Mouse (Mus musculus) common myeloid progenitor, adult 5-6 weeks (primary cell): ENCODE measurements around the gene Rpl34. TPM values are rescaled to one million over a fixed set of nuclear protein-coding genes. Genes with fewer than 3 reads are reported as not detected.

Experiments
- ATAC-seq: replicated peaks from 2 replicates; pipeline ENCODE4 v1.8.0; 2016; ENCODE audit warnings: low read depth, mild to moderate bottlenecking, moderate TSS enrichment, inconsistent platforms; ENCODE audit not compliant: poor library complexity, severe bottlenecking
- total RNA-seq: library from RNA; stranded (forward); fragments of 200-1000, 187-1606 nt; gene quantifications from 2 replicates; pipeline ENCODE4 v1.2.3, GENCODE M21; 2017

Gene Rpl34
- total RNA-seq, result 2,934 and 3,618 TPM in 2 replicates

GRCm38 (mm10) chr3:130730189-130730653, at the start of gene Rpl34:
Gene Rpl34 (minus strand): TSS chr3:130730398.
- peak; percentile 95 for ATAC-seq

GRCm38 (mm10) chr3:130768172-130768571, 38.0 kb upstream of the Rpl34 start:
- no peak for ATAC-seq

GRCm38 (mm10) chr3:130764091-130764490, 33.9 kb upstream of the Rpl34 start:
- ATAC-seq, result no peak

GRCm38 (mm10) chr3:130760711-130761435, 30.7 kb upstream of the Rpl34 start:
- ATAC-seq, result peak; percentile 82

GRCm38 (mm10) chr3:130758157-130758841, 28.1 kb upstream of the Rpl34 start:
- ATAC-seq, result no peak

- no peak for ATAC-seq
These were observed 27.1 kb upstream of the Rpl34 start for GRCm38 (mm10) chr3:130757117-130757852.

- ATAC-seq, result no peak
These were observed 19.0 kb upstream of the Rpl34 start for GRCm38 (mm10) chr3:130749206-130749605.

GRCm38 (mm10) chr3:130746673-130747619, 16.7 kb upstream of the Rpl34 start:
- no peak for ATAC-seq

- ATAC-seq, result no peak
These were observed 7.6 kb upstream of the Rpl34 start for GRCm38 (mm10) chr3:130737652-130738361.

- no peak for ATAC-seq
These were observed 6.6 kb upstream of the Rpl34 start for GRCm38 (mm10) chr3:130736758-130737157.

GRCm38 (mm10) chr3:130729472-130730188, 568 bp downstream of the Rpl34 start:
- ATAC-seq, result peak; percentile 48

- ATAC-seq, result no peak
These were observed 2.5 kb downstream of the Rpl34 start for GRCm38 (mm10) chr3:130727676-130728075.

- ATAC-seq, result no peak
These were observed 3.2 kb downstream of the Rpl34 start for GRCm38 (mm10) chr3:130727036-130727435.

- no peak for ATAC-seq
These were observed 4.5 kb downstream of the Rpl34 start for GRCm38 (mm10) chr3:130725718-130726117.

- ATAC-seq, result no peak
These were observed 7.3 kb downstream of the Rpl34 start for GRCm38 (mm10) chr3:130722733-130723478.

- ATAC-seq, result peak; percentile 44
These were observed 10.0 kb downstream of the Rpl34 start for GRCm38 (mm10) chr3:130720225-130720624.

- no peak for ATAC-seq
These were observed 11.3 kb downstream of the Rpl34 start for GRCm38 (mm10) chr3:130718871-130719270.

- no peak for ATAC-seq
These were observed 13.6 kb downstream of the Rpl34 start for GRCm38 (mm10) chr3:130716555-130716954.
